Mouse (Mus musculus): ENCODE results near the gene Dip2b.

DNA sequence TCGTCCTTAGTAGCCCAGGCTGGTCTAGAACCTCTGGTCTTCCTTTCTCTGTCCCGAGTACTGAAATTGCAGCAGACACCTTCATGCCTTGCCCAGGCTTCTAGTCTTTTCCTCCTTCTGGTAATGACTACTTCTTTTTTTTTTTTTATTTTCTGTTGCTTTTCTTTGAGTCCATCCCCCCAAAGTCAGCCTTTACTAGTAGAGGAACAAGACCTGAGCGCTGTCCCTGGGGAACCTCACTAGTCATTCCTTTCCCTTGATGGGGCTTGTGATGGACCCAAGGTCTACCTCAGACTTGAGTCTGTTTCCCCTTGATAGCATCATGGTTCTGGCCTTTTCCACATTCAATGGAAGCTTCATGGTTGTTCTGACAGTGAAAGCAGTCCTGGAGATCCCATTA is 179.6 kb downstream of the Dip2b start:
- TF ChIP-seq CTCF (IDR thresholded peaks at IDR 0.05; ENCODE audit: extremely low read depth, insufficient read depth, low read length) (no peak), POLR2A (IDR thresholded peaks at IDR 0.05; ENCODE audit: extremely low read depth, insufficient read depth, low read length) (no peak)
